Mouse (Mus musculus) liver, embryonic 12.5 days (tissue): ENCODE data around the gene Marcks. TPM values are rescaled to one million over a fixed set of nuclear protein-coding genes. Genes with fewer than 3 reads are reported as not detected.

Source experiments
- ATAC-seq: fragments of 200-750 bp; cut with Nextera tagmentation; 2 replicates; pipeline ENCODE4 v1.8.0; 2017; ENCODE audit warnings: moderate number of reproducible peaks, mild to moderate bottlenecking, moderate library complexity
- H3K27ac ChIP-seq: fragments of 300-500 bp; sonication (generic); 2 replicates; pipeline ENCODE4 v1.5.1; 2016; ENCODE audit warnings: mild to moderate bottlenecking
- H3K27me3 ChIP-seq: fragments of 300-500 bp; sonication (generic); replicated peaks from 2 replicates; pipeline ENCODE4 v1.6.1; 2016; ENCODE audit warnings: mild to moderate bottlenecking, moderate library complexity
- H3K36me3 ChIP-seq: fragments of 300-500 bp; sonication (generic); 2 replicates; pipeline ENCODE4 v1.6.1; 2016; ENCODE audit warnings: mild to moderate bottlenecking, moderate library complexity
- H3K4me1 ChIP-seq: fragments of 300-500 bp; sonication (generic); 2 replicates; pipeline ENCODE4 v1.6.1; 2016
- H3K4me2 ChIP-seq: fragments of 300-500 bp; sonication (generic); 2 replicates; pipeline ENCODE4 v1.6.1; 2016; ENCODE audit warnings: mild to moderate bottlenecking, moderate library complexity
- H3K4me3 ChIP-seq: fragments of 300-500 bp; sonication (generic); 2 replicates; pipeline ENCODE4 v1.5.1; 2016; ENCODE audit warnings: mild to moderate bottlenecking, moderate library complexity
- H3K9ac ChIP-seq: fragments of 300-500 bp; sonication (generic); 2 replicates; pipeline ENCODE4 v1.6.1; 2016; ENCODE audit warnings: mild to moderate bottlenecking, moderate library complexity
- H3K9me3 ChIP-seq: fragments of 300-500 bp; sonication (generic); replicated peaks from 2 replicates; pipeline ENCODE4 v1.6.1; 2016; ENCODE audit warnings: mild to moderate bottlenecking, moderate library complexity
- WGBS: fragments of 180-500 bp; shearing (Covaris S2); methylation state at CpG from one replicate; pipeline ENCODE4 v1.1.7; 2016; ENCODE audit not compliant: insufficient replicate concordance; 5-methylcytosine and 5-hydroxymethylcytosine counted together
- polyA plus RNA-seq: library from polyadenylated mRNA; unstranded; fragments of >200 nt; fragmentation: Nextera tagmentation; extraction: Ambion mirVana; gene quantifications from 2 replicates; pipeline ENCODE4 v1.2.1, GENCODE M21; 2016

Marcks gene
- polyA plus RNA-seq, 1 experiment from 2014 or later, result 34.9 TPM

DNA sequence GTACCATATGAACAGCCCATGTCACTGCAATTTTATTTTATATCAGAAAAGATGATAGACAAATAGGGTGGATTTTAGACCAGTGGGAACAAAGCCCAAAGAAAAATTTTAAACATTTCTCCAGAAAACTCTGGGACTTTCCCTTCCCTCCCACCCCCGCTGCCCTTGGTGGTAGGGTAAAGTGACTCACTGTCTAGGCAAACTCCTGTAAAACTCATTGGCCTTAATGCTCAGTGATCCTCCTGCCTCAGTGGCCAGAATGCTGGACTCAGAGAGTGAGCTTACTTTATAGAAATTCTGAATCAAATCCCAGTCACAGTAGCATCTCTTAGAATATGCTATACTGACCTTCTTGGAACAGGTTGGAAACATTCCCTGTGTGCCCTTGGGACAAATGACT is 6.7 kb upstream of the Marcks start:
- peaks cover 22% of the 10 kb centered on the region for H3K27me3 ChIP-seq
- no peak overlapping the region for H3K27ac ChIP-seq
- peaks cover 9% of the 10 kb centered on the region for H3K4me1 ChIP-seq
- H3K4me3 ChIP-seq, result no peak overlapping the region
- no peaks in the 10 kb centered on the region for H3K36me3 ChIP-seq
- H3K9ac ChIP-seq, result no peak overlapping the region
- ATAC-seq, result no peak
- 64% methylated on average over 1 of the region's 1 CpGs for WGBS
- H3K4me2 ChIP-seq, result no peak overlapping the region
- H3K9me3 ChIP-seq, result no peaks in the 10 kb centered on the region

DNA sequence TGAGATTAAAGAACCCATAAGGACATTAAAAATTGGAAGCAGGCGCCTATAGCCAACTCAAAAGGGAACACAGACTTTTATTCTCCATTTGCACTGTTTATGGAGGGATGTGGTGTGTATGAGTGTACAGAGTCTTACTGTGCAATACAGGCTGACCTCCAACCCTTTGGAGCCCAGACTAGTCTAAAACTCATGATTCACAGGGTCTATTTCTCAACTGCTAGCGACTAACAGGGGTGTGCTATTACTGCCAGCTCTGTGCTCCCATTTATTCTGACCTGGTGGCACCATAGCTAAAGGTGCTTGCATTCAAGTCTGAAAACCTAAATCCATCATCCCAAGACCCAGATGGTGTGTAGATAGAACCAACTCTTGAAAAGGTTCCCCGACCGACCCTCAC is 2.9 kb upstream of the Marcks start:
- 62% methylated on average over 4 of the region's 4 CpGs for WGBS
- Histone ChIP-seq H3K36me3 (0 out of 2 replicates have a peak, but pooled peaks cover under 1% of the 10 kb centered on the region), H3K27me3 (peaks cover 60% of the 10 kb centered on the region), H3K9me3 (no peaks in the 10 kb centered on the region), H3K9ac (no peak overlapping the region), H3K4me3 (peak overlapping the region; percentile 68), H3K27ac (no peak overlapping the region), H3K4me1 (peaks cover 36% of the 10 kb centered on the region), H3K4me2 (peak overlapping the region; percentile 91)
- no peak for ATAC-seq

- Histone ChIP-seq H3K27me3 (peaks cover 67% of the 10 kb centered on the region), H3K9ac (peak overlapping the region; percentile 58), H3K36me3 (peaks cover 7% of the 10 kb centered on the region), H3K9me3 (no peaks in the 10 kb centered on the region), H3K4me1 (peaks cover 43% of the 10 kb centered on the region), H3K4me3 (peak overlapping the region; percentile 68), H3K27ac (peak overlapping the region; percentile 64), H3K4me2 (peak overlapping the region; percentile 91)
- ATAC-seq, result peak; percentile 53
- under 1% methylated on average over 40 of the region's 47 CpGs for WGBS
These were observed 2.2 kb upstream of the Marcks start for GRCm38 (mm10) chr10:37140736-37141451.

- peak overlapping the region; percentile 64 for H3K27ac ChIP-seq
- under 1% methylated on average over 24 of the region's 24 CpGs for WGBS
- peaks cover 70% of the 10 kb centered on the region for H3K27me3 ChIP-seq
- H3K9ac ChIP-seq, result peak overlapping the region; percentile 58
- peaks cover 7% of the 10 kb centered on the region for H3K36me3 ChIP-seq
- no peak for ATAC-seq
- peaks cover 46% of the 10 kb centered on the region for H3K4me1 ChIP-seq
- H3K4me2 ChIP-seq, result peak overlapping the region; percentile 91
- peak overlapping the region; percentile 68 for H3K4me3 ChIP-seq
- no peaks in the 10 kb centered on the region for H3K9me3 ChIP-seq
These were observed 1.5 kb upstream of the Marcks start for GRCm38 (mm10) chr10:37140166-37140735.

DNA sequence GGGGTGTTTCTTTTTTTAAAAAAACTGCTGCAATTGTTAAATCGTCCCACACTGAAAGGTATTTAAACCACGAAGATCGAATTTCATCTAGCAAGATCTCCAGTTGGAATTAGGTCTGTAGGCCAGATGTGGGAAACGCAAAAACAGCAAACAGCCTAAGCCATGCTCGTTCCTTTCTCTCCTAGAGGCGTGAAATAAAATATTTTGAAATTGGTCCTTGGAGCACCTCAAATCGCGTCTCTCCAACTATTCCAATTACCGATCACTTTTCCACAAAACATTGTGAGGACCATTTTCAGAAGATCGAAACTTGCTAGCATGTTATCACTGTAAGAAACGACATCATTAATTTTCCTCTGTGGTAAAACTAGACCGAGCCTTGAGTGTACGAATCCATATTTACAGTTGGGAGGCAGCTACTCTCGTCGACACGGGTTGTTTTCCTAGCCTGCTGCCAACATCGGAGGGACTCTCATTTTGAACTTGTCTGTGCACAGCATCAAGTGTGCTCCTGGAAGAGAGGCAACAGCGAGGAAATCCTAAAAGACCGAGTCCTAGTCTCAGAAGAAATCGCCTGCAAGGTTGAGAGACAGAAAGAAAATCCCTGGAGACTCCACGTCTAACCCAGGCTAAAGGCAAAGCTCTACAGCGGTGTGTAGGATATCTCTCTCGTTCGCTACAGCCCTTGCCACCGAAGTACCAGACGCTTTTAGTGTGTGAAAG is 884 bp upstream of the Marcks start:
- Histone ChIP-seq H3K4me1 (peaks cover 46% of the 10 kb centered on the region), H3K4me3 (peak overlapping the region; percentile 68), H3K9ac (peak overlapping the region; percentile 58), H3K36me3 (peaks cover 7% of the 10 kb centered on the region), H3K27me3 (peaks cover 70% of the 10 kb centered on the region), H3K9me3 (no peaks in the 10 kb centered on the region), H3K4me2 (peak overlapping the region; percentile 91), H3K27ac (peak overlapping the region; percentile 64)
- under 1% methylated on average over 26 of the region's 26 CpGs for WGBS
- no peak for ATAC-seq

DNA sequence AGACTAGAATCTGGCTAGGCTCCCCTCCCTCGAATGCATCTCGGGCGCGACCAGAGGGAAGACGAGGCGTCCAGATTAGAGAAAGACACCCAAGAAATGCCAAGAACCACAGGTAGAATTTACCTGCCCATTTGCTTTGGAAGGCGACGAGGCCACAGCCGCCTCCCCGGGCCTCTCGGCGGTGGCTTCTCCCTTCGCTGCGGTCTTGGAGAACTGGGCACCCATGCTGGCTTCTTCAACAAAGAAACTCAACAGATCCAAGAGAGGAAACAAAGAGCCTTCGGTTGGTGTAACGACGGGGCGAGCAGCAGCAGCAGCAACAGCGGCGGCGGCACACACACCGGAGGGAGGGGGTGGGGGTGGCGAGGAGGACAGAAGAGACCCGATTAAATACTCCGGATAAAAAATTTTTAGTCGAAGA is 399 bp downstream of the Marcks start:
- Histone ChIP-seq H3K9me3 (no peaks in the 10 kb centered on the region), H3K4me3 (peak overlapping the region; percentile 68), H3K4me2 (peak overlapping the region; percentile 91), H3K36me3 (peaks cover 7% of the 10 kb centered on the region), H3K27ac (peak overlapping the region; percentile 84), H3K9ac (peak overlapping the region; percentile 82), H3K4me1 (peaks cover 46% of the 10 kb centered on the region), H3K27me3 (peaks cover 70% of the 10 kb centered on the region)
- WGBS, result 1% methylated on average over 26 of the region's 26 CpGs
- no peak for ATAC-seq

DNA sequence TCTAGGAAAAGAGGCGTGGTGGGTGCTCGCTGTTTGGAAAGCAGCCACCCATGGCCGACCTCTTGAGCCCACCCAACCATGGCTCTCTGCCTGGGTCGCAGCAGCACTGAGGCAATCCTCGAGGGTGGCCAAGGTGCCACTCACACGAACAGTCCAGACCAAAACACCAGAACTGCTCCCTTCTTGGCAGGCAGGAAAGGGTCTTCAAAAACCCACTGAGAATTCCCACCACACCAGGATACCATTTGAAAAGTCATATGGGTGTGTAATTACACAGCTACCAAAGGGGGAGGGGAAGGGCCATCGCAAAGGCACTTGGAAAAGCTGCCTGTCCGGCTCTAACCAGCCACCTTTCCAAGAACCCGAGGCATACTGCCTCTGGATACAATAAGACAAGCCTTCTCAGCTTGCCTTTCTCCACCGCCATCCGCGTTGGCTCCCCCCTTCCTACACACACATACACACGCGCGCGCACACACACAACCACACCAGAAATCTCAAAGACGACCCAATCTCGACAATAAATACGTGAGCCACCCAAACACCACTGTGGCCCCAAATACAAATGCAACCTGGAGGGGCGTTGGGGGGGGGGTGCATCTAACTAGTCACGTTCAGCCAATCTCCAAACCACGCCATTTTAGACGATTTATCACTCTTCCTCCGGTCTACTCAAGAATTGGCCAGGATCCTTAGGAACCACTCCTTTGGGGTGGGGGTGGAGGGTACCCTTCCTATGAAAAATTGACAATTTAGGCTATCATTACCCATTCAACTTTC is 999 bp downstream of the Marcks start:
- 3% methylated on average over 24 of the region's 24 CpGs for WGBS
- no peaks in the 10 kb centered on the region for H3K9me3 ChIP-seq
- peak overlapping the region; percentile 82 for H3K9ac ChIP-seq

GRCm38 (mm10) chr10:37136981-37137518 is 1.7 kb downstream of the Marcks start:
- peak overlapping the region; percentile 84 for H3K27ac ChIP-seq
- H3K9me3 ChIP-seq, result no peaks in the 10 kb centered on the region
- peaks cover 46% of the 10 kb centered on the region for H3K4me1 ChIP-seq
- H3K27me3 ChIP-seq, result peaks cover 64% of the 10 kb centered on the region
- H3K9ac ChIP-seq, result peak overlapping the region; percentile 82
- ATAC-seq, result peak; percentile 78
- H3K4me2 ChIP-seq, result peak overlapping the region; percentile 91
- peak overlapping the region; percentile 68 for H3K4me3 ChIP-seq
- WGBS, result under 1% methylated on average over 49 of the region's 49 CpGs
- H3K36me3 ChIP-seq, result peaks cover 7% of the 10 kb centered on the region

More for the DNA sequence above, 999 bp downstream of the Marcks start:
- no peak; the same call in 1 of the 2 replicates for ATAC-seq
- peak overlapping the region; percentile 91 for H3K4me2 ChIP-seq
- peak overlapping the region; percentile 84 for H3K27ac ChIP-seq
- H3K4me3 ChIP-seq, result peak overlapping the region; percentile 68
- peaks cover 70% of the 10 kb centered on the region for H3K27me3 ChIP-seq
- peaks cover 7% of the 10 kb centered on the region for H3K36me3 ChIP-seq
- H3K4me1 ChIP-seq, result peaks cover 46% of the 10 kb centered on the region

DNA sequence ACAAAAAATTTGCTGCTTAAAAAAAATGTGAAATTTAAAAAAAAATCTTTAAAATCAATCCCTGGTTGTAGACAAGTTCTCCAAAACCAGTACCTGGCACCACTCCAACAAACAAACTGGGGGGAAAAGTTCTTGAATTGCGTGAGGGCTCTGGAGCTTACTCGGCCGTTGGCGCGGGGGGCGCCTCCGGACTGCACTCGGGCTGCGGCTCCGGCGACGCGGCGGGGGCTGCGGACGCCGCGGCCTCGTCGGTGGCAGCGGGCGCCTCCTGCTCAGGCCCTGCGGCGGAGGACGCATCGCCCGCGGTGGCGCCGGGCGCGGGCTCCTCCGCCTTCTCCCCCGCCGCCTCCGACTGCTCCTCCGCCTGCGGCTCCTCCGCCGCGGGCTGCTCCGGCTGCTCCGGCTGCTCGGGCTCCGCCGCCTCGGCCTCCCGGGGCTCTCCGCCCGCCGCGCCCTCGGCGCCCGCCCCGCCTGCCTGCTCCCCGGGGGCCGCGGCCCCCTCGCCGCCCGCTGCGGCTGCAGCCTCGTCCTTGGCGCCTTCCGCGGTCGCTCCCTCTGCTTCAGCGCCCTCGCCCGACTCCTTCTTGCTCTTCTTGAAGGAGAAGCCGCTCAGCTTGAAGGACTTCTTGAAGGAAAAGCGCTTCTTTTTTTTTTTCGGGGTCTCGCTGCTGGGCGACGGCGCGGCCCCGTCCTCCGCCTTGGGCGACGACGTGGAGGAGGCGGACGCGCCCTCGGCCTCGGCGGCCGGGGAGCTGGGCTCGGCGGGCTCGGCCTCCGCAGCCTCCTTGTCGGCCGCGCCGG is 2.6 kb downstream of the Marcks start:
- WGBS, result under 1% methylated on average over 66 of the region's 99 CpGs

GRCm38 (mm10) chr10:37133876-37134708 is 4.6 kb downstream of the Marcks start:
- Histone ChIP-seq H3K4me2 (no peak overlapping the region), H3K9ac (no peak overlapping the region), H3K4me3 (no peak overlapping the region), H3K27ac (no peak overlapping the region), H3K36me3 (peaks cover 7% of the 10 kb centered on the region), H3K4me1 (peaks cover 31% of the 10 kb centered on the region), H3K9me3 (no peaks in the 10 kb centered on the region), H3K27me3 (peaks cover 34% of the 10 kb centered on the region)
- no peak for ATAC-seq
- WGBS, result 73% methylated on average over 4 of the region's 4 CpGs

More for the DNA sequence above, 2.6 kb downstream of the Marcks start:
- H3K4me2 ChIP-seq, result peak overlapping the region; percentile 91
- H3K27me3 ChIP-seq, result peaks cover 55% of the 10 kb centered on the region
- H3K9ac ChIP-seq, result peak overlapping the region; percentile 82
- H3K27ac ChIP-seq, result peak overlapping the region; percentile 84
- ATAC-seq, result peak; percentile 19
- peak overlapping the region; percentile 68 for H3K4me3 ChIP-seq
- peaks cover 44% of the 10 kb centered on the region for H3K4me1 ChIP-seq
- peaks cover 7% of the 10 kb centered on the region for H3K36me3 ChIP-seq
- no peaks in the 10 kb centered on the region for H3K9me3 ChIP-seq
